Mouse (Mus musculus) retina, postnatal 7 days (tissue): ENCODE data around the gene Omp.
A peak's percentile ranks its signal among the peaks of the same experiment; 100 is the strongest.

ENCODE experiments used
- DNase-seq: peaks from one replicate; pipeline ENCODE4 v3.0.0-alpha.2; 2012; ENCODE audit warnings: low read depth, low spot score

The Omp gene

GRCm38 (mm10) chr7:98171141-98172073, 26.1 kb upstream of the Omp start:
- no peak for DNase-seq

- DNase-seq = no peak
Measured at GRCm38 (mm10) chr7:98164999-98165528, 19.8 kb upstream of the Omp start.

- DNase-seq = no peak
Measured at GRCm38 (mm10) chr7:98164382-98164998, 19.2 kb upstream of the Omp start.

- no peak for DNase-seq
Measured at GRCm38 (mm10) chr7:98163700-98164099, 18.4 kb upstream of the Omp start.

- no peak for DNase-seq
Measured at GRCm38 (mm10) chr7:98162239-98162638, 16.9 kb upstream of the Omp start.

GRCm38 (mm10) chr7:98160041-98160740, 14.9 kb upstream of the Omp start:
- DNase-seq = no peak

GRCm38 (mm10) chr7:98158481-98158880, 13.2 kb upstream of the Omp start:
- no peak for DNase-seq

GRCm38 (mm10) chr7:98157636-98158332, 12.5 kb upstream of the Omp start:
- DNase-seq = no peak

GRCm38 (mm10) chr7:98156280-98156665, 11.0 kb upstream of the Omp start:
- no peak for DNase-seq

GRCm38 (mm10) chr7:98155546-98156279, 10.4 kb upstream of the Omp start:
- peak; percentile 31 for DNase-seq

- no peak for DNase-seq
Measured at GRCm38 (mm10) chr7:98153892-98154291, 8.6 kb upstream of the Omp start.

- DNase-seq = no peak
Measured at GRCm38 (mm10) chr7:98153345-98153744, 8.0 kb upstream of the Omp start.

- no peak for DNase-seq
Measured at GRCm38 (mm10) chr7:98152400-98152799, 7.1 kb upstream of the Omp start.

GRCm38 (mm10) chr7:98150525-98150924, 5.2 kb upstream of the Omp start:
- DNase-seq = no peak

GRCm38 (mm10) chr7:98149802-98150201, 4.5 kb upstream of the Omp start:
- no peak for DNase-seq

GRCm38 (mm10) chr7:98148721-98149407, 3.6 kb upstream of the Omp start:
- no peak for DNase-seq

GRCm38 (mm10) chr7:98147766-98148165, 2.5 kb upstream of the Omp start:
- DNase-seq = no peak

- no peak for DNase-seq
Measured at GRCm38 (mm10) chr7:98146447-98146845, 1.1 kb upstream of the Omp start.

GRCm38 (mm10) chr7:98145842-98146446, 642 bp upstream of the Omp start:
- no peak for DNase-seq

- DNase-seq = no peak
Measured at GRCm38 (mm10) chr7:98142648-98143047, 2.7 kb downstream of the Omp start.
